Mouse (Mus musculus) monocyte, adult 2 months (primary cell): Measurements from ENCODE around the gene Rita1.

Source experiments
- DNase-seq, 2 experiments: peaks; one replicate each; pipeline ENCODE4 v3.0.0; 2022; ENCODE audit warnings: low spot score in 2 of 2, low read depth in 1 of 2

Gene Rita1

DNA sequence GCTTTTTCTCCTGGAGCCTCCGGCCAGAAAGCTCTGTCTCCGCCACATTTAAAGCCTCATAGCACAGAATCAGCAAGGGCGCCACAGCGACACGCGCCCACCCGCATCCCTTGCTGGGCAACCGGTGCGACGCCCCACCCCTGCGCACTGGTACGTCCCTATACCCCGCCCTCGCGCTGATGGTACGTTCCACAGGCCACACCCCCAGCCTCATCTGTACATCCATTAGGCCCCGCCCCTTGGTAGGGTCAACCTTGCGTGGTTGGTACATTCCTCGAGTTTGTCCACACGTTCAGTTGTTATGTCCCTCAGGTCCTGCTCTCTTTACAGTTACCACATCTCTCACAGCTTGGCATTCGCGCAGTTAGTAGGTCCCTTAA, at the start of gene Rita1, which contains the start of gene Ddx54:
Gene Rita1 (minus strand): TSS at position 148 of the 380 bp plus-strand sequence.
Gene Ddx54 (plus strand): TSS at position 298 of the 380 bp plus-strand sequence.
- peak in 1 of 2 experiments; percentile 94 for DNase-seq

DNA sequence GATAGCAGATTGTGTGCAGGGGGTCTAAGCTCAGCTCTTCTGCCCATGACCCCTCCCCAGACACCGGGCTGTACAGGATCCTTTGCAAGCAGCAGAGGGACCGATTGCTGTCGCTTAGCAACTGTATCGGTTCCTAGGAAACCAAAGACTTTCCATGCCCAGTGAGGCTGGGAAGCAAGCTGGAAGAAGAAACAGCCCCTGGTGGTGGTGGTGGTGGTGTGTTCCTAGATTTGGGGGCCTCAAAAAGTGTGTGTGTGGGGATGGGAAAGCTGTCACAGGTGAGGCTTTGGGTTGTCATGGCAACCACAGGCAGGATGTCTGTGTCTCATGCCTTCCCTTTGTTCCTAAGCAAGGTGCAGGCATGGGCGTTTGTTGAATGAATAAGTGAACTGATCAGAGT, 48.4 kb upstream of the Rita1 start:
- no peak for DNase-seq

DNA sequence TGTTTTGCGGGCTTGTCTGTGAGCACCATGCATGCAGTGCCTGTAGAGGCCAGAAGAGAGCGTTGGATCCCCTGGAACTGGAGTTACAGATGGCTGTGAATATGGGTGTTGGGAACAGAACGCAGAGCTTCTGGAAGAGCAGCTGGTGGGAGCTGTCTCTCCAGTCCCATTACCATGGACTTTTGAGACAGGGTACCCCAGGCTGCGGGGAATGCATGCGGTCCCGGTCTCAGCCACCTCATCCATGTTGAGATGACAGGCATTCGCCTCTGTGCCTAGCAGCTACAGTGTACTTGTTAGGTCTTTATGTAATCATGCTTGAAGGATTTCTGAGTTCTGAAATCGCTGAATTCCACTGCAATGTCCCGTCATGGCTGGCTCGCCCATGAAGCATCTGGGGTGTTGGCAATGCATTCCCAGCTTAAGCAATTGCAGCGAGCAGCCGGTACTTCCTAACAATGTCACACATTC, 43.9 kb upstream of the Rita1 start:
- no peak for DNase-seq

- no peak for DNase-seq
Observed at GRCm38 (mm10) chr5:120653873-120654272, 41.5 kb upstream of the Rita1 start.

DNA sequence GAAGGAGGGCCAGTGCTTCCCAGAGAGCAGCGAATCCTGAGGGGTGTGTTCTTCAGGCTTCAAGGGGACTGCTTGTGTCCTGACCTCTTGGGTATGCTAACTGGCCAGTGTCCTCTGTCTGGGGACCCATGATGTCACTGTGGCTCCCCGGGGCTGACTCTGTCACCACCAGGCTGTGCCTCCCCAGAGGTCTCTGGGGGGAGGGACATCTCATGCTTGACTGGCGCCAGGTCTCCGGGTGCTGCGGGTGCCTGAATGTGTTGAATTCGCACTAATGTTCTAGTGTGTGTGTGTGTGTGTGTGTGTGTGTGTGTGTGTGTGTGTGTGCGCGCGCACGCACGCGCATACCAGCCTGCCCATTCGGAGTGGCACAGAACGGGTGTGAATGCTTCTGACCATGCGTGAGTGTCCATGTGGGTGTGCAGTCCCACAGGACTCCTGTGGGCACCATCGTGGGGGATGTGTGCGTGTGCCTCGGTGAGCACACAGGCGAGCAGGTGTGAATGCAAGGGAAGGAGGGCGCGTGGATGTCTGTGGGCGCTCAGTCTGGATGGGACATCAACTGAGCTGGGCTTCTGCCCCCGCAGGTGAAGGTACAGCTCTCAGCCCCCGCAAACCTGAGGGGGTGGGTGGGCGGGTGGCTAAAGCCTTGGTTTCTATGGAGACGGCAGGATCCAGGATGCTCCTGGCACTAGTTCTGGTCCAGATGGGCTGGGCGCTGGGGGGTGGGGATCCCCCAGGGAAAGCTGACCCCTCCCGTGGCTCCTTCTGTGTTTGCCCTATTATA, 40.7 kb upstream of the Rita1 start:
- DNase-seq: no peak

DNA sequence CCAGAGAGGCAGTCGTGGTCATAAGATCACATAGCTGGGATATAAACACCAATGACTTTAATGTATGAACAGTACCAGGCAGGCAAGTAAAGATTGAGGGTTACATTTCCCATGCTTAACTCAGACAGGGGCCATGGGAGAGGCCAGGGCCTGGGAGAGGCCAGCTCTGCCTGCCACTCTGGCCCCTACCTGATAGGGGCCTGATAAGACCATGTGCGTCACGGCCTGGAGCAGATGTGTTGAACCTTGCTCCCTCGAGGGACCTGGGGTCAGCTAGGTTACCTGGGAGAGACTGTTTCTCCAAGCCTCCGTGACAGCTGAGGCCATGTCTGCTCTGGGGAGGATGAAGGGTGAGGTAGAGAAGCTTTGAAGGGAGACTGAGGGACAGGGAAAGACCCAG, 38.8 kb upstream of the Rita1 start:
- no peak for DNase-seq

DNA sequence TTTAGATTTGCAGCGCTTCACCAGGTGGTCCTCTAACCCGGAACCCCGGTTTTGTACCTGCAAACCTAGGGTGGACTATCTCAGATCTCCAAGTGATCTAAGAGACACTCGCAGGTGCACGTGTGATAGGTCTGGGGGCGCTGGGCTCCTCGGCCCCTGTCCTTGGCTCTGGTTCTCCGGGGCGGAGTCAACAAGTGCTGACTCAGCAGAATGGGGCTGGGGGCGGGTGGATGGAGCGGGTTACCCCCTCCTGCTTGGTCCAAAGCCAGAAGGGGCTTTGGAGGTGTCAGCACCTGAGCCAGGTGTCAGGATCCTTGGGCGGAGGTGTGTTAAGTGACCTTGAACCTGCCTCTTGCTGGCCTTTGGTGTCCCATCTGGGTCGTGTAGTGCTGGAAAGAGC, 37.5 kb upstream of the Rita1 start:
- no peak for DNase-seq

DNA sequence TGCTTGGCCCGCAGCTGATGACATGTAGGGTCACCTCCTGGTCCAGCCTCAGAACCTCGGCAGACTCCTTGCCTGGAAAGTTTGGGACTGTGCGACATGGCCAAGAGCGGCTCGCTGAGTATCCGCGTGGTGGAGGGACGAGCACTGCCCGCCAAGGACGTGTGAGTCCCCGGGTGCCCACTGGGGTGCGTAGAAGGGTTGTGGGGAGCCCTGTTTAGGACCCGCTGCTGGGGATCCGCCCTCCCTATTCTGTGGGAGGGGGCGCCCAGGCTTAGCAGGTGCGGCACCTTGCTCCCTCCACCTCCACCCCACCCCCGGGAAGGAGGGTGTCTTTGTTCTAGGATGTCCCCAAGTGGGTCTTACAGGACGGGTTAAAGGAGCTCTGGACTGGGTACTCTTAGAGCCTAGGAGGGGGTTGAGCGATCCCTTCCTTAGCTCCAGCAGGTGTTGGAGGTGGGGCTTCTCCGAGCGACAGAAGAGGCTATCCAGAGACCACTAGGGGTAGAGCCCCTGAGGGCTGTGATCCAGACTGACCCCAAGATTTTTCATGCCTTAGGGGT, 37.1 kb upstream of the Rita1 start:
- no peak for DNase-seq

- peak in 1 of 2 experiments; percentile 31 for DNase-seq
Observed at GRCm38 (mm10) chr5:120648569-120649373, 36.4 kb upstream of the Rita1 start, which contains the start of gene Rasal1. Gene Rasal1, plus strand, starts transcription at chr5:120648812.

GRCm38 (mm10) chr5:120647814-120648491, 35.6 kb upstream of the Rita1 start:
- DNase-seq: no peak

DNA sequence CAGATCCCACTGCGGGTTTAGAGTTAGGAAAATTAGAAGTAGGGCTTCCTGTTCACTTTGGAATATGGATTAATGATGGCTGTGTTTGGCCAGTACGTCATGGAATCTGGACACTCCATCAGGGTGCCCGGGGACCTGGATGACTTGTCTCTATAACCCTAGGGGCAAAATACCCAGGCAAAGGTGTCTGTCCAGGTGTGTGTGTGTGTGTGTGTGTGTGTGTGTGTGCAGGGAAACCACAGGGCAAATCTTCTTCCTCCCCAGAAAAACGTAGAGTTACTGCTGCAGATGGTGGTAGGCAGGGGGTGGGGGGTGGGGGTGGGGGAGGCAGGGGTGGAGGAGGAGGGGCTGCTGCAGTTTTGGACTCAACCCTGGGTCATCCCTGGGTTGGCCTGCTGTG, 35.0 kb upstream of the Rita1 start:
- DNase-seq: no peak

DNA sequence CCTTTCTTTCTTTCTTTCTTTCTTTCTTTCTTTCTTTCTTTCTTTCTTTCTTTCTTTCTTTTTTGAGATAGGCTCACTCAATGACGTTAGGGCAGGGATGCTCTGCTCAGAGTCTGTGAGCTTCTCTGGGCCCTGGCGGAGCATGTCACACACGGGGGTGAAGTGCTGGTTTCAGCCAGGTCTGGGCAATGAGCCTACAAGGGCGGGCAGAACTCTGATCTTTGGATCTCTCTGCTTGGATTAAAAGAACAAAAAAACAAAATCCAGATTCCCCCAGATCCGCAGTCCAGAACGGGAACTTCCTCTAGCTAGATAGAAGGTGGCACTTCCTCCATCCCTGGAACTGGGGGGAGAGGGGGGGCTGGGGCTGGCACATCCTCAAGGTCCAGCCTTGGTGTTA, 33.5 kb upstream of the Rita1 start:
- no peak for DNase-seq

DNA sequence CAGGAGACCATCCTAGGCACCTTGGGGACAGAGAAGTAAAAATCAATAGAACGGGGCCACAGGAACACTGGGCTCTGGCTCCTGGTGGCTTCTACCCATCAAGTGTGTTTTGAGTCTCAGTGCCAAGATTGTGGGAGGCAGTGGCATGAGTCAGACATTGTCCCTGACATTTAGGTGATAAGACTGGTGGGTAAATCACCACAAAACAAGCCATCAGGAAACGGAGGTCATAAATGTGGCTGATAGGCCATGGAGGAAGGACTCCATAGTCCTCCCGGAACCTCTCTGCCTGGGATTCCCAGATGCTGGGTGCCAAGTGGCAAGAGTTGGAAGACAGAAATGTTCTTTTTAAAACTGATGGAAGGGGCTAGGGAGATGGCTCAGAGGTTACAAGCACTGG, 31.8 kb upstream of the Rita1 start:
- DNase-seq: no peak

DNA sequence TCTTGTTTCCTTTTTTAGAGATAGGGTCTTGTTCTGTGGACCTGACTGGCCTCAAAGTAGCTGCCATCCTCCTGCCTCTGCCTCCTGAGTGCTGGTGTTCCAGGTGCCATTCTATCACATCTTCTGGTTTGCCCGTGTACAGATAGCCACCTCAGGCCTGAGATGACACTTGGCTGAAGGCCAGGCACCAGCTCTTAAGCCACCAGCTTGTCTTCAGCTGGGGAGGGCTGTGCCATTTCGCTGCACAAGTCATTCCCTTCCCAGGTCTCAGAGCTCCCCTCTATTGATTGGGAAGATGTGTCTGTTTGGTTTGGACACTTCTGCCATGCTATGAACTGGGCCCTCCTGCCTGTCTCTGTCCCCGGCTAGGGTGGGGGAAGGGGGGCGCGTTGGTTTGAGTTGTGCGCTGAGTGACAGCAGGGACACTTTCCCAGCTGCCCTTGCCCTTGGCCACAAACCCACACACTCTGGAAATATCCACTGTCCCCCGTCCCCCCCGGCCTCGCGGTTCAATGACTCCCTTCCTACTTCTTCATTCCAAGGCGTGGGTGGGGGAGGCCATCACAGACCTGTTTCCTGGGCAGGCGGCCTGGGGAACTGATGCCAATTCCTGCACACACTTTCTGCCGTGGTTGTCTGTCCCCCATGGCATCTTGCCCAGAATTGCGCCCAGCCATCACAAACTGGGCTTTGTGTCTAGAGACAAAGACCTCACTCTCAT, 31.1 kb upstream of the Rita1 start:
- no peak for DNase-seq

GRCm38 (mm10) chr5:120640094-120640493, 27.7 kb upstream of the Rita1 start:
- no peak for DNase-seq

- DNase-seq: no peak
Observed at GRCm38 (mm10) chr5:120635633-120636032, 23.2 kb upstream of the Rita1 start.

- DNase-seq: no peak
Observed at GRCm38 (mm10) chr5:120634860-120635259, 22.5 kb upstream of the Rita1 start.

GRCm38 (mm10) chr5:120634131-120634530, 21.7 kb upstream of the Rita1 start, which contains the start of gene Cfap73:
Gene Cfap73, minus strand, starts transcription at chr5:120634235.
- no peak for DNase-seq

GRCm38 (mm10) chr5:120631892-120632291, 19.5 kb upstream of the Rita1 start:
- DNase-seq: no peak

DNA sequence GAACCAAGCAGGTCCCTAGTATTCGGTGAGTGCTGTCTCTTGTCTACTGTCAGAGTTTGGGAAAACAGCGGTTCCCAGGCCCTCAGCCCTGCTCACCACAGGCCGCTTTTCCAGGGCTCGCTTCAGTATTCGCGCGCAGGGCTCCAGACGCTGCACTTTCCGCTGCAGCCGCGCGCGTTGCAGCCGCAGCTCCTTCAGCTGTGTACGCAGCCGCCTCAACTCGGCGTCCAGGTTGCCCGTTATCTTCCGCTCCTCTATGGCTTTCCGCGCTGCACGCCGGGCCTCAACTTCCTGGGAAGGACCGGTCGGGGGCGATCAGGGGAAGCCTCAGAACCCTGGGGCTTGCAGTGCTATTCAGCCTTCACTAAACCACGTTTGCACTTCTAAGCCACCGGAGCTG, 18.7 kb upstream of the Rita1 start:
- DNase-seq: no peak
